Mouse (Mus musculus): ENCODE measurements at regions not wholly inside any gene's neighbourhood (a gene's known extent, or its start where the extent isn't known, plus 50 kb on each side); places are given as distances from the start of the nearest gene placed in this dataset.

GRCm38 (mm10) chr4:33702028-33702666, 222.2 kb upstream of the Cnr1 start:
- DNase-seq, result no peak

DNA sequence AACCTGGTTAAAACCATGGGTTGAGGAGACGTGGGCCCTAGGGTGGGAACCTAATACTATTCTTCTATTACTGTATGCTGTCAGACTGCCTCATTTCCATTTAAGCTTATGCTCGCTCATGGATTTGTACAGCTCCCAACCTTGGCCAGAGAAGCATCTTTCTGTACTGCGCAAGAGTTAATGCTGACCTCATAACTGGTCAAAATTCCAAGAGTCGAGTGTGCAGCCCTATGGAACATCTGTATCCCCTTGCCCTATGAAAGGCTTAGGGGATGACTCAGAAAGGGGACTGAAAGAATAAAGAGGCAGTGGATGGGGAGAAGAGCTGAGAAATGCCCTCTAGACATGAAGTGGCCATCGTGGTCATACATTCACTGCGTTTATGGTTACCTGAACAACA, 218.7 kb upstream of the Cnr1 start:
- DNase-seq, result no peak

DNA sequence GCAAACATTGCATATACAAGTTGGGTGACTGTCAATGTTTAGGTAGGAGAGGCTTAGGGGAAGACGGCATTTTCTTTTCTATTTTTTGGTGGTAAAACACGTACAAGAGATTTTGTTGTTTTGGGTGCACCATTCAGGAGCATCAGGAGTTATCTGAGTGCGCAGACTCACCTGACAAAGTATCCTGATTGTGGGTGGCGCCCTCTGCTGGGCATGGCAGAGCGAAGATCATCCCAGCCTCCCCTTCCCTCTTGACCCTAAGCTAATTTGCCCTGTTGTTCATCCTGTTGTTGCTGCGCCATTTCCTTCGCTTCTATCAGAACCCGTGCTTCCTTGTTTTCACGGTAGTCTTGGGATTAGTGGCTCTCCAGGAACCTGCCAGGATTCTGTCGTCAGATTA, 217.6 kb upstream of the Cnr1 start:
- no peak for DNase-seq

- no peak for DNase-seq
Measured at GRCm38 (mm10) chr4:33716475-33717117, 207.8 kb upstream of the Cnr1 start.

- DNase-seq, result peak; percentile 28
Measured at GRCm38 (mm10) chr4:33720972-33721371, 203.4 kb upstream of the Cnr1 start.

- DNase-seq, result peak; percentile 28
Measured at GRCm38 (mm10) chr4:33721971-33722370, 202.4 kb upstream of the Cnr1 start.

GRCm38 (mm10) chr4:33731837-33732236, 192.6 kb upstream of the Cnr1 start:
- no peak for DNase-seq

DNA sequence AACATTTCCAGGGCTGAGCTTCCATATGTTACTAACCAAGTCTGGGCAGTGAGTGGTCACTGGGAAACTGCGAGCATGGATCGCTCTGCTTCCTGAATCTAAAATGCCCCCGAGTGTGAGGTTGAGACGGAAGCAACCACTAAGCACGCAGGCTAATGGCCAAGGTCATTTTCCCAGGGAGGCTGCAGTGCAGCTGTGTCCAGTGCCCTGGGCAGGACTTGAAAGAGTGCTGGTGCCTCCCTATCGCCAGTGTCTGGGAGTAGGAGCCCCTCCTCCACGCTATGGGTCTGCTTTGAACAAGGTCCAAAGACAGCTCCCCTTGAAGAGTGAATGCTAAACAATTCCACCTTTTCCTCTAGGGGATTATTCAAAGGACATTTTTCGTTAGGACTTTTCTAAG, 189.5 kb upstream of the Cnr1 start:
- DNase-seq, result peak; percentile 18

- DNase-seq, result peak; percentile 58
Measured at GRCm38 (mm10) chr4:33735442-33735966, 188.9 kb upstream of the Cnr1 start.

DNA sequence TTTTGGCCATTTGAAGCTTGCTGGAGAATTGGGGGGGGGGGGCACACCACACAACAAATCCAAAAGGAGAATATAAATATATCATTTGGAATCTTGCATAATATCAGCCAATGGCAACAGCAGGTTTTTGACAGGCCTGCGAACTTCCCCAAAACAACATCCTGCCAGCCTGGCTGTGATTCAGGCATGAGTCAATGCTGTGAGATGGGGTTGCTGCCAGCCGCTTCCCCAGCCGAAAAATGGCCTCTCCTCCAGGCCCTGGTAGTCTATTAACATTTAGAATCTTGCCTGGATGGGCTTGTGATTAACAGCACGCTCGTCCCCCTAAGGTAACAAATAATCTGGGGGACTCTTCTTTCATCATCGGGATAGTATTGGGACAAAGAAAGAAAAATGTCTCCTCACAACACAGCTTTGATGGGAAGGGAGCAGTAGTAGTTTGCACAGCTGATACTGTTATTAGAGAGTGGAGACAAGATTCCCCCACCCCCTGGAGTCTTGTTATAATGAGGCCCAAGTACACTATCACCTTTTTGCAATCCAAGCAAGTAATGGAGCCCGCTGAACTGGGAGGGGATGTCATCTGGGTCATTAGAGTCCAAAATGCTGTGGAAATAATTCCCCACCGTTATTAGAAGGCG, 188.2 kb upstream of the Cnr1 start:
- peak; percentile 87 for DNase-seq

DNA sequence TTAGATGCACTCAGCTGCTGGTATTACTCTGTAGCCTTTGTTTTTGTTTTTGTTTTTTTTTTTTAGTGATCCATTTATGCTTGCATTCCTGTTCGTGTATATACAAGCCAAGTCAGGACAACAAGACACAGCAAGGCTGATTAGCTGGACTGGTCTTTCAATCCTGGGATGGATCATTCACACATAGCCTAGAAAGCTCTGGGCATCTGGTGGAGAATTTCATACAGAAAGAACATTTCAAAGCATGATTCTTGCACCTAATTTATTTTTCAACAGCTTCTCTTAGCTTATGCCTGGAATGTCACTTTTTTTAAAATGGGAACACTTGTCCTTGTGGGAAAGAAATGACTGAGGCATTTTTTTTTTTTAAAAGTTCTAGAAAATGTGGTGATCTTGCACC, 187.1 kb upstream of the Cnr1 start:
- DNase-seq, result no peak

- DNase-seq, result no peak
Measured at GRCm38 (mm10) chr4:33737859-33738417, 186.5 kb upstream of the Cnr1 start.

DNA sequence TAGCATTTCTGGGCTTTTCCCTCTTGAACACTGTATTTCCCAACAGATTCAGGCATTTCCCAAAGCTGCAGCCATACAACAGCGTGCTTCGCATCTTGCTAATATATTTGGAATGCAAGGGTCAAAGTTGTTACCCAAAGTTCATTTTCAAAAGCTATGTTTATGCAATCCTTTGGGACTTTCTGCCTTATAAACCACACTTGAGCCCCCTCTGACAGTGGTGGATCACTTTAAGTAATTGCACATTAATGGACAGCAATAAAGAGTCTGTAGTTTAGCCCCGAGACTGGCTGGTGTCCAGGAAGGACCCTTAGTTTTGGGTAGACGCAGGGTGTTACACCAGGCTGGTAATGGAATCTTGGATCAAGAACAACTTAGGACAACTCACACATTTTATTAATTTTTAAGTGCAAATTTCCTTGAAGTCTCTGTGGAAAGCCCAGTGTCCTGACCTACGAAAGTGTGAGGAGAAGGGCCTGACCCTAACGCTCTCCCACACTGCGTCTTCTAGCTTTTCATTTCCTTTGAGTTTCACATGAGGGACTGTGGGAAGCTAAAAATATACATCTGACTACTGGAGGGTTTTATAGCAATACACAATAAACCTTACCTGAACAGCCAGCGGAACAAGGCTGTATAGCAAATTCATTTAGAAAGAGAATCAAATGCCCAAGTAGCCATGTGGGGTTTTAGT, 185.0 kb upstream of the Cnr1 start:
- DNase-seq, result no peak

DNA sequence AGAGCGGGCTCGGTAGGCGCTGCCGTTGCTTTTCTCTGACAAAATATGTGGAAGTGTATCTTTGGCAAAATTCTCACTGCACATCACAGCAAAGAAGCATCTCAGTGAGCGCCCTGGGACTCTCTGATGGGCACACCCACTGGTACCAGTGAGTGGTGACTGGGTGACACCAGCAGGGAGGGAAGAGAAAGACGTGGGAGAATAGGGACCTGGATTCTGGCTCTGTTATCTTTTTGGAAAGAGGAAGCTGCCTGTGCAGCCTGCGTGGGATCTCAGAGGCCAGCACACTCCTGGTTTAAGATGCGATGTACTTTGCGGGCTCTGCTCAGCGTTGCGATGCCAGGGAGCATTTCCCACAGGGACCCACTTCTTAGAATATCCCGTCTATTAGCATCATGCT, 183.4 kb upstream of the Cnr1 start:
- DNase-seq, result peak; percentile 24

DNA sequence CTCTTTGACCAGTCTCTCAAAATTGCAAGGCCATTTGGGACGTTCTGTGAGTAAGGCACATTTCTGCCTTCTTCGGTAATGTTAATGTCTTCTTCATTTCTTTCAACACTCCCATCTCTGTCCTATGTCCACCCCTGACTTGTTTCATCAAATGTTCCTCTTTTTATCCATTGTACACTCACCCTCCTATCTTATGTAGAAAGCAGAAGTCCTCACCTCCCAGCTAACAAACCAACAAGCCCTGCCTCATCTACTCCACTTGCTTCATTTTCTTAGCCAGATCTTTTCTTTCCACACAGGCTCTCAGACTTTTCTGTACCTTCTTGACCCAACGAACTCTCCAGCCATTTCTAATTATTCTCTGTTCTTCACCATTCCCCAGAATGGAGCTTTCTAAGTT, 179.2 kb upstream of the Cnr1 start:
- no peak for DNase-seq

- no peak for DNase-seq
Measured at GRCm38 (mm10) chr4:33747316-33747895, 177.0 kb upstream of the Cnr1 start.

GRCm38 (mm10) chr4:33767721-33768120, 156.7 kb upstream of the Cnr1 start:
- DNase-seq, result no peak

DNA sequence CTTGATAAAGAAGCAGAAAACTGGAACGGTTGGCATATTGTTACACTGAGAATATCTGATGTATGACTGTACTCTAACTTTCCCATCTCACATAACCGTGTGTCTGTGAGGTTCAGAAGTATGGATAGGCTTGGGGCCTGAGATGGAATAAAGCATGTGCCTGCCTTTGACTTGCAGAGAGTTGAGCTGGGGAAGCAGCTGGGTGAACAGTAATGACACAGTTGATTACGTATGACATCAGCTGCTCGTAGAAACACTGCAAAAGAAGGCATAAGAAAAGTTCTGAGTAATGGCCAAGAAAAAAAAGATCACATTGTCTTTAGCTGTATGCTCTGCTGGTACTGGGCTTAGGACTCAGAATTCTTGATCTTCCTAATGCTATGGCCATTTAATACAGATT, 138.4 kb upstream of the Cnr1 start:
- DNase-seq, result no peak

DNA sequence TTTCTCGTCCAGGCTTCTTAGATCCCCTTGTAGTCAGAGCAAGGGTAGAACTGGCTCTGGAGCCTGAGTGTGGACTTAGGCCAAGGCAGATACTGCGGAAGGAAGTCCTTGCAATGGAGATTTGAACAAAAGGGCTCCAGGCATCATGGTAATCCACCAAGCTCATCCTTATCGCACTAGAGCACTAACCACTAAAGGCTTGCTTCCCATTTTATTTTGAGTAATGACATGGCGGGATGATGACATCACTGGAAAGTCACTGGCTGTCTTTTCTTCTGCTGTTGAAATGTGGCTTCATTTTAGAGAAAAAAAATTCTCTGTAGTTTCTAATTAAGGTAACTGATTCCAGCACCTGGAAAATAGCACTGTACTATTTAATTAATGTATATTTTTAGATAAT, 137.4 kb upstream of the Cnr1 start:
- no peak for DNase-seq

- no peak for DNase-seq
Measured at GRCm38 (mm10) chr4:33793398-33793797, 131.0 kb upstream of the Cnr1 start.

DNA sequence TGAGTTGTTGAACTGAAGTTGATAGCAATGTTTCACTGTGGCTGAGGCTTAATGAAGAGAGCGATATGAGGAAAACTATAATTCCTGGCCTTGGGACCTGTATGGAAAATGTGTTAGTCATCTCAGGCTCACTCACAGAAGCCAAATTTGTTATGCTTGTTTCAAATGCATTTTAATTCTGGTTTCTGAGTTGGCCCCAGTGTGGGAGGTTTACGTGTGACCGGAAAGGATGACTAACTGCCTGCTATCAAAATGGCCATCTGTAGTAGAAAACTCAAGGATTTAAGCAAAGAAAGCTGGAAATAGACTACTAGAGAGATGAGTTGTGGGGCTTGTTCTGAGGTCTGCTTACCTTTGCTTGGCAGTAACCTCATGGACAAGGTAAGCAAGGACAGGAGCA, 128.9 kb upstream of the Cnr1 start:
- DNase-seq, result peak; percentile 65

GRCm38 (mm10) chr4:33797964-33798363, 126.4 kb upstream of the Cnr1 start:
- DNase-seq, result peak; percentile 24

DNA sequence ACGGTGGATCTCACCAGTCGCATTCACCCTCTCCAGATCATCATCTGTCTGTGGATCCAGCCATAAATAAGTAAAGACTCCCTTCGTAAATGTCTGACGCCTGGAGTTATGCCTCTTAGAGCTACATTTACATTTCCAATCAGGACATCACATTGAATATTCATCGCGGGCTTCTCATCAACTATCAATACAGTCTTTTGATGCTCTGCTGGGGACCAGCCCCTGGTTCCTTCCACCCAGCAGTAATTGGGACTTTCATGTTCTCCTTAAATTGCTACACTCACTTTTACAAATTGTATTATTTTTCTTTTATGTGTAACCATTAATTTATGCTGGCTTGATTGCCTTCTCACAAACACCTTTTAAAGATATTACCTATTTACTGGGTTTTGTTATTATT, 125.7 kb upstream of the Cnr1 start:
- DNase-seq, result no peak

All from right cerebral cortex, adult 18-20 months (tissue).